Mouse (Mus musculus): Measurements from ENCODE around the gene Rcor1.

DNA sequence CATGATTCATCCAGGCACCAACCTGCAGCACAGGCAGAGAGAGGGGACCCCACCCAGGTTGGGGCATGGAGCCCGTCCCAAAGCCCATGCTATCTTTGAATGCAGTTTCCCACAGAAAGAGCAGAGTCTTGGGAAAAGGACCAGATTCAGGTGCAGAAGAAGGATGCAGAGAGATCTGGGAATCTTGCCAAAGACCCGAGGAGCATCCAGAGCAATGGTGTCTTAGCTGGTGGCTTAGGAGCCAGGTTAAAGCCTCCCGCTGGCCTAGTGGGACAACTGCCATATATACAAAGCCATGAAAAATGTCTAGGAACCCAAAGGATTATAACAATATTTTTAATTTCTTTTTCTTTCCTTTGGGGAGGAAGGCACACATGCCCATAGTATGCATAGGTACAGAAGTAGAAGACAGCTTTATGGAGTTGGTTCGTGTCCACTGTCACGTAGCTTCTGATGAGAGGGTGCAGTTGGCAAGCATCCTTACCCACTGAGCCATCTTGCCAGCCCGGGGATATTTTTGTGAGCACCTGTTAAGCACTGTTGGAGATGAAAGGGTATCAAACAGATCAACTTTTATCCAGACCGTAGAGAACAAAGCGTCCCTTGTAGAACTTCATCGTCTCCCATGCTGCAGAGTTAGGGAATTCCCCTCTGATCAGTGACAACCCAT, 82.0 kb downstream of the Rcor1 start:
- TF ChIP-seq CTCF (conservative IDR thresholded peaks at IDR 0.05; ENCODE audit: insufficient read depth, insufficient read length, low read depth, low read length) (no peak), POLR2A (IDR thresholded peaks at IDR 0.05; ENCODE audit: low read depth, low read length) (no peak)
